Mouse (Mus musculus): ENCODE measurements around the gene Zfp799.

- TF ChIP-seq CTCF (IDR thresholded peaks at IDR 0.05; ENCODE audit: extremely low read depth, insufficient read length, insufficient replicate concordance, low read depth, low read length), result no peak
- no peak for TF ChIP-seq POLR2A (IDR thresholded peaks at IDR 0.05; ENCODE audit: low read depth, low read length)
These were observed 339 bp upstream of the Zfp799 start for GRCm38 (mm10) chr17:32830418-32830782.
